Mouse (Mus musculus) heart, adult 8-10 months (tissue): ENCODE results near the gene Calu. TPM values are rescaled to one million over a fixed set of nuclear protein-coding genes. Genes with fewer than 3 reads are reported as not detected.
"Not testable (repeated sequence)": the region's sequence is repeated elsewhere in the genome, so short reads cannot be mapped to it uniquely, and the experiment has no call there.

ENCODE experiments used
- DNase-seq: peaks from one replicate; pipeline ENCODE4 v3.0.0; 2022; ENCODE audit warnings: low spot score
- total RNA-seq, 4 experiments: library from RNA; stranded (reverse); gene quantifications; 2 replicates each; pipeline ENCODE4 v1.2.4; 2022

The Calu gene
- total RNA-seq, 4 experiments from 2014 or later, result 230 to 251 (median 234) TPM

GRCm38 (mm10) chr6:29362246-29363128 lies 14.6 kb downstream of the Calu start:
- no peak for DNase-seq

DNA sequence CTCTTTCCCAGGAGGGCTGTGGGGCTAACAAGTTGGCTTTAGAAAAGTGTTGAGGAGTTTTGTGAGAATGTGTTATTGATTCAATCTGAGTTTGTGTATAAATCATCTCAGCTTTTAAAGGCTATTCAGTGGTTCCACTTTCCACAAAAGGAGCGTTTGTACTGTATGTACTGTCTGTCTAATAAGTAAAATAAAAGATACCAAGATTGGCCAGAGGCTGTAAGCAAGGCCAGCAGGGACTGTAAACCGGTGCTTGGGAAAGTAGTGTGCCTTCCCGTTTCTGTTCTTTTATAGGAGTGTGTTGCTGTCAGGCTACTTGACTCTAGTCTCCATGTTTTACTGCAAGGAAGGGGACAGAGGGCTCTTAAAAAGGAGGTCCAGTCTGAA lies 15.3 kb downstream of the Calu start:
- no peak for DNase-seq

DNA sequence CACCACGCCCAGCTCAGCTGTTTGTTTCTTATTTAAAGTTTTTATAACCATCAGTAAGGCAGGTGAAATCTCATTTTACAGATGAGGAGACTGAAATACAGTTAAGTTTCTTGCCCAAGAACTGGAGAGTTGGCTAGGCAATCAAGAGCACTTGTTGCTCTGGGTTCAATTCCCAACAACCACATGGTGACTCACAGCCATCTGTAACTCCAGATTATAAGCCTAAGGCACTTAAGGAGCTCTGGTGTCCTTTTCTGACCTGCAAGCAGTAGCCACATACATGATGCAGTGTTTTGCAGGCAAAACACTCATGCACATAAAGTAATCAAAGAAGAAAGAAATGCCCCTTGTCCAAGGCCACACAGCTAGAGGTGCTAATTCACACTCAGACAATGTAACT lies 17.4 kb downstream of the Calu start:
- DNase-seq, result no peak

DNA sequence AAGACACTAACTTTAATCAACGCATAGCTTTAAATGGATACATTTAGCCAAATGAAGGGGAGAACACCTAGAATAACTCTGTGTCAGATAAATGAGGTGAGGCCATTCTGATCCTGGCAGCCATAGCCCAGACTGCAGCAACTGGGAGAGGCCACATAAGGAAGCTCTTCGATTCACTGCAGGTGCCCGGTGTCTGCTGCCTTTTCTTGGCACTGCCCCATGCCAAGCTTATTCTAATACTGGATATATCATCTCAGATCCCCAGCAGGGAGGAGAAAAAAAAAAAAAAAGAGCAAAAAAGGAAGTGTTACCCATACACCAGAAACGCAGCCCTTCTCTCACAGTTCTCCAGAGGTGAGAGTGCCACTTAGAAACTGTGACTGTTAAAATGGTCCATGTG lies 29.5 kb downstream of the Calu start:
- no peak for DNase-seq

- DNase-seq, result no peak
These were observed 30.8 kb downstream of the Calu start for GRCm38 (mm10) chr6:29378678-29379077.

GRCm38 (mm10) chr6:29379954-29380353 lies 32.1 kb downstream of the Calu start:
- DNase-seq, result no peak

- no peak for DNase-seq
These were observed 34.6 kb downstream of the Calu start for GRCm38 (mm10) chr6:29382442-29382841.

GRCm38 (mm10) chr6:29388052-29388518 lies 40.2 kb downstream of the Calu start, which contains the start of gene Opn1sw:
Gene Opn1sw (minus strand): TSS chr6:29388468.
- no peak for DNase-seq

- peak; percentile 94 for DNase-seq
These were observed 40.8 kb downstream of the Calu start for GRCm38 (mm10) chr6:29388606-29389080.

GRCm38 (mm10) chr6:29389425-29389824 lies 41.6 kb downstream of the Calu start:
- no peak for DNase-seq

- not testable (repeated sequence) for DNase-seq
These were observed 42.6 kb downstream of the Calu start for GRCm38 (mm10) chr6:29390500-29390899.

- DNase-seq, result not testable (repeated sequence)
These were observed 43.4 kb downstream of the Calu start for GRCm38 (mm10) chr6:29391241-29391640.

GRCm38 (mm10) chr6:29391802-29392201 lies 43.9 kb downstream of the Calu start:
- no peak for DNase-seq

- DNase-seq, result no peak
These were observed 46.4 kb downstream of the Calu start for GRCm38 (mm10) chr6:29394286-29394685.

GRCm38 (mm10) chr6:29395910-29396713 lies 48.2 kb downstream of the Calu start, which contains the start of gene Ccdc136:
Gene Ccdc136 (plus strand): TSS chr6:29396309.
- peak; percentile 48 for DNase-seq

DNA sequence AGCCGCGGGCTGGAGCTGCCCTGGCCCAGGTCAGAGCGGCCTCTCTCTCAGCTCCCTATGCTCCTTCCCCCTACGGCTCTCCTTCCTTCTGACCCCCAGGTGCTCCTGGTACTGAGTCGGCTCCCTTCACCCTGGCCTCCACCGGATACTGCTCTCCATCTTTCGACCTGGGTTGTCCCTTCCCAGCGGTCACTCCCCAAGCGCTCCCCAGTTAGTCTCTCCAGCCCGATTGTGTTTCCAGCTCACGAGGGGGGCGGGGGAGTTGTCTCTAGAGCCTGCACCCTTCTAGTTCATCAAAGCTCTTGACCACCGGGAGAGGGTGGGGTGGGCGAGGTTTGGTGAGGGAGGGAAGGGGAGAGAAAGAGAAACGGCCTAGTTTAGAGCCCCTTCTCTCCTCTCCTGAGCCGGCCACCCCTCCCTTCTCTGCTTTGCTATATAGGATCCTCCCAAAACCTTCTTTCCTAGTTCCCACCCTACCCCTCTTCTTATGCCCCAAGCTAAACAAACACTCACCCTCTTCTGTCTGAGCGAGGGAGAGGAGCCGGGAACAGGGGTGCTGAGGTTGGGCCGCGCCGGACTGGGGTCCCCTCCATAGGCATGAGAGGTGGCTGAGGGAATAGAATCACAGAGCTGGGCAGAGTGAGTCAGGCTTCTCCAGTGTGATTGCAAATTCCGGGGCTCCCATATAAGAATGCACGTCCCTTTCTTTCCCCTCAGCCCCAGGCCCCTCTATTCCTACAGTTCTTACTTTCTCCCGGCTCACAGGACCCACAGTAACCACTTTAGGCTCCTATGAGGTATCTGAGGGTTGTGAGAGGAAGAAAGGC lies 49.1 kb downstream of the Calu start:
- no peak for DNase-seq

DNA sequence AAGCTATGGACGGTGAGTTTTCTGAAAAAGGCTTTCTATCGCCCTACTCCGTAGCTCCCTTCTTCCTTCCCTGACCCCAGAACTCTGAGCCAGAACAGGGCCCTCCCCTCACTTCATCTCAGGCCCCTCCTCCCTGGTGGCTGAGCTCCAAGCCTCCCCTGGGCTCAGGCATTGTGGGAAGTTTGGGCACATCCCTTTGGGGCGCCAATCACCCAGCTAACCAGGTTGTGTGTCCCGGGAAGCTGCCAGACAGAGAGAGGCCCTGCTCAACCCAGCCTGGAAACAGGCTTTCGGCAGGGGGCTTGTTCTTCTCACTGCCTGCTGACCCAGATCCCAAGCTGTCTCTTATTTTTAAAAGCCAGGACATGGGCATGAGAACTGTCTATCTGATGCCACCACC lies 49.7 kb downstream of the Calu start:
- DNase-seq, result no peak

GRCm38 (mm10) chr6:29399851-29400250 lies 52.0 kb downstream of the Calu start:
- DNase-seq, result no peak

- no peak for DNase-seq
These were observed 54.9 kb downstream of the Calu start for GRCm38 (mm10) chr6:29402693-29403342.

- no peak for DNase-seq
These were observed 58.5 kb downstream of the Calu start for GRCm38 (mm10) chr6:29406412-29406811.

- DNase-seq, result no peak
These were observed 67.6 kb downstream of the Calu start for GRCm38 (mm10) chr6:29415446-29415845.
